Mouse (Mus musculus) myocyte (in vitro differentiated cells): ENCODE results near the gene Gan.

ENCODE experiments used
- E2F4 ChIP-seq: IDR thresholded peaks from one replicate; pipeline ENCODE4 v1.6.1; 2011; ENCODE audit warnings: mild to moderate bottlenecking, control low read depth, moderate library complexity; ENCODE audit not compliant: insufficient read depth
- MAX ChIP-seq: IDR thresholded peaks from one replicate; pipeline ENCODE4 v1.6.1; 2011; ENCODE audit warnings: low read depth, mild to moderate bottlenecking, control low read depth
- MYOD1 ChIP-seq, 3 experiments: IDR thresholded peaks; one replicate each; pipeline ENCODE4 v1.6.1; 2011; ENCODE audit warnings: control low read depth in 2 of 3, low read depth in 2 of 3, mild to moderate bottlenecking in 2 of 3, moderate library complexity in 1 of 3; ENCODE audit not compliant: insufficient read length in 2 of 3, control insufficient read depth in 1 of 3
- MYOG ChIP-seq, 3 experiments: IDR thresholded peaks; one replicate each; pipeline ENCODE4 v1.6.1; 2011; ENCODE audit warnings: control low read depth in 2 of 3, low read depth in 2 of 3, mild to moderate bottlenecking in 2 of 3; ENCODE audit not compliant: insufficient read length in 2 of 3, control insufficient read depth in 1 of 3, insufficient read depth in 1 of 3
- POLR2A ChIP-seq: IDR thresholded peaks from one replicate; pipeline ENCODE4 v1.6.1; 2011; ENCODE audit warnings: low read depth, mild to moderate bottlenecking, control low read depth, moderate library complexity; ENCODE audit not compliant: insufficient read length
- POLR2AphosphoS2 ChIP-seq: IDR thresholded peaks from one replicate; pipeline ENCODE4 v1.6.1; 2011; ENCODE audit warnings: low read depth, control low read depth; ENCODE audit not compliant: insufficient read length
- REST ChIP-seq: IDR thresholded peaks from one replicate; pipeline ENCODE4 v1.6.1; 2011; ENCODE audit warnings: mild to moderate bottlenecking, control low read depth, moderate library complexity; ENCODE audit not compliant: insufficient read depth, insufficient read length
- TCF12 ChIP-seq: IDR thresholded peaks from one replicate; pipeline ENCODE4 v1.6.1; 2011; ENCODE audit warnings: mild to moderate bottlenecking, control low read depth; ENCODE audit not compliant: poor library complexity, insufficient read depth, severe bottlenecking
- TCF3 ChIP-seq: IDR thresholded peaks from one replicate; pipeline ENCODE4 v1.6.1; 2011; ENCODE audit warnings: low read depth, control low read depth; ENCODE audit not compliant: insufficient read length
- USF1 ChIP-seq: IDR thresholded peaks from one replicate; pipeline ENCODE4 v1.6.1; 2011; ENCODE audit warnings: low read depth, mild to moderate bottlenecking, control low read depth, moderate library complexity

DNA sequence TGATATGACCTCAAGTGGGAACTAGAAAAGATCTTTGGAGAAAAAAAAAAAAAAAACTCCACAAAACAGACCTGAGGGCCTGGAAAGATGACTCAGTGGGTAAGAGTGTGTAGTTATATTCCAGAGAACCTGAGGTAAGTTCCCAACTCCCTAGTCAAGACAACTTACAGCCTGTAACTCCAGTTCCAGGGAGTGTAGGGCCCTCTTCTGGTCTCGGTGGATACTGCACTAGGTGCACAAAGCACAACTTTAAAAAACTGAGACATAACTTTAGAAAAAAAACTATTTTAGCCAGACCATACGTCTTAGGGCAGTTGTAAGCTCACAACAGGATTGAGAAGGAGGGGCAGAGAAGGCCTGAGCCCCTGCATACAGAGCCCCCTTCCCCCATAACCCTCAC is 20.1 kb downstream of the Gan start:
- no peak for TF ChIP-seq POLR2A
- TF ChIP-seq E2F4 = no peak
- no peak for TF ChIP-seq TCF3
- TF ChIP-seq USF1 = no peak
- TF ChIP-seq REST = no peak
- TF ChIP-seq TCF12 = no peak
- no peak for TF ChIP-seq MAX
- no peak for TF ChIP-seq MYOG (IDR thresholded peaks at IDR 0.05; ENCODE audit: control insufficient read depth in 1 of 3, insufficient read depth in 1 of 3, insufficient read length in 2 of 3, low read depth in 2 of 3)
- no peak for TF ChIP-seq POLR2AphosphoS2
- no peak for TF ChIP-seq MYOD1 (IDR thresholded peaks at IDR 0.05; ENCODE audit: control insufficient read depth in 1 of 3, insufficient read length in 2 of 3, low read depth in 2 of 3)
